Mouse (Mus musculus) stomach, postnatal 0 days (tissue): ENCODE results near the gene Myom1.

Experiments used
- CTCF ChIP-seq: IDR thresholded peaks from 2 replicates; pipeline ENCODE4 v1.5.1; 2016; ENCODE audit warnings: antibody characterized with exemption, low read depth, mild to moderate bottlenecking, moderate library complexity
- EP300 ChIP-seq: optimal IDR thresholded peaks from 2 replicates; pipeline ENCODE3; 2016; ENCODE audit warnings: antibody characterized with exemption

DNA sequence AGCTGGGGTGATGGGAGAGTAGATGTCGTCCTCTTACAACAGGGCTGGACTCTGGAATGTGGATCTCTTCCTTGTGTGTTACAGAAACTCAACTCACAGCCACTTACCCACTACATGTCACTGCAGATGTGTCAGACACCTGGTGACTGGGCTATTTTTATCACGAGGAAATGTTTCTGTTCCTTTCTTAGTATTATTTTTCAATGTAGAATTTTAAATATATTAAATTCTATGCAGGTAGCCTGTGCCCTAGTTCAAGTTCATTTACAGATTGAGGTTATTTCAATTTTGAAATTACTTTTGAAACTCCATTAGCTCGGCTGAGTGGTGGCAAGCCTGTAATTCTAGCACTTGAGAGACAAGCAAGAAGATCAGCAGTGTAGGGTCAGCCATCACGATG lies 88.6 kb downstream of the Myom1 start:
- TF ChIP-seq CTCF (no peak), EP300 (no peak)
